Mouse (Mus musculus): ENCODE data around the gene Tbc1d14. TPM values are rescaled to one million over a fixed set of nuclear protein-coding genes. Genes with fewer than 3 reads are reported as not detected.

Gene Tbc1d14
- polyA plus RNA-seq, 1 experiment from 2014 or later = 49.9 TPM

DNA sequence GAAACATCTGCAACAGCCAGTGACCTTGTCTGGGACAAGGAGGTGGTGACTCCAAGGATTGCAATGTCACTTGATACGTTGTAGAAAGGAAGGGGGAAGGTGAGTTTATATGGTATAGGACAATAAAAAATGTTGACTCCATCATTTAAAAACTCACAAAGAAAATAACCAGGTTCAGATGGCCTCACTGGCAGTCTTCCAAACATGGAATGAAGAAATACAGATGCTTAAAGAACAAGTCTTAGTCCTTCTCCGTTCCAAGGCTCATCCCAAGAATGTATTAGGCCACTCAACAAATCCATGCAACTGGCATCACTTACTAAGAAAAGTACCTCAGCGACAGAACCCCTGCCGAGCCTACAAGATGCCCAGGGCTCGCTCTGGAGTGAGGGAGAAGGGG is 38.6 kb downstream of the Tbc1d14 start:
- WGBS = 58% methylated on average over 5 of the region's 5 CpGs
- Histone ChIP-seq H3K27me3 (ENCODE audit: control insufficient read depth, insufficient read depth, low read length) (no peaks in the 10 kb centered on the region), H3K4me1 (ENCODE audit: control insufficient read depth, insufficient read depth, low read length) (peaks cover 32% of the 10 kb centered on the region), H3K36me3 (ENCODE audit: control insufficient read depth, insufficient read depth, low read length) (no peaks in the 10 kb centered on the region), H3K9me3 (ENCODE audit: control insufficient read depth, low read length) (no peaks in the 10 kb centered on the region), H3K27ac (ENCODE audit: low read depth, low read length) (no peak overlapping the region), H3K4me2 (replicated peaks; ENCODE audit: low read depth, low read length) (no peak overlapping the region), H3K4me3 (ENCODE audit: low read length) (no peak overlapping the region), H3K9ac (ENCODE audit: low read depth, low read length) (no peak overlapping the region)
- no peak for ATAC-seq (ENCODE audit: low FRiP score, low TSS enrichment)

GRCm38 (mm10) chr5:36553886-36554285 is 39.2 kb downstream of the Tbc1d14 start:
- no peak for ATAC-seq (ENCODE audit: low FRiP score, low TSS enrichment)
- H3K27ac ChIP-seq (ENCODE audit: low read depth, low read length) = no peak overlapping the region

DNA sequence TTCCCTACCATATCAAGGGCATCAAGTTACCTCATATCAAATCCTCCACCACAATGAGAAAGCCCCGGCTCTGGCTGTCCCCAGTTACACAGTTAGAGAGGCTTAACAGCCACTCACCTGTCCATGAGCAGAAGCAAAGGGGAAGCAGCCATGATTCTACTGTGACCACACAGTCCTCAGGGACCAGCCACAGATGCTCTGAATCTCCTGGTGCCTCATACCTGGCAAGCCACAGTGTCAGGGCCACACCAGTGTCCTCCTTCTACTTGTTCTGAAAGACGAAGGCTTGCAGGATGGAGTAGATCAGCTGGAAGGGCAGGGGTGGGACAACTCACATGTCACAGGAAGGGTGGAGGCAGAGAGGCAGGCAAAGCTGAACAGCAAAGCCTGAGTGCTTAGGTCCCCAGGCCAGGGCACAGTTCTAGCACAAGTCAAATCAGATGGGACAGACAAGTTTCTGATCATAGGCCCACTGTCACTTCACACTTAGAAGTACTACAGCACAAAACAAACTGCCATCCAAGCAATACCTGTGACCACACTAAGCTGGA is 39.9 kb downstream of the Tbc1d14 start:
- ATAC-seq (ENCODE audit: low FRiP score, low TSS enrichment) = no peak
- no peak overlapping the region for H3K27ac ChIP-seq (ENCODE audit: low read depth, low read length)
- H3K36me3 ChIP-seq (ENCODE audit: control insufficient read depth, insufficient read depth, low read length) = no peaks in the 10 kb centered on the region
- no peak overlapping the region for H3K4me3 ChIP-seq (ENCODE audit: low read length)
- H3K9ac ChIP-seq (ENCODE audit: low read depth, low read length) = no peak overlapping the region
- WGBS = 56% methylated on average over 2 of the region's 2 CpGs
- no peaks in the 10 kb centered on the region for H3K27me3 ChIP-seq (ENCODE audit: control insufficient read depth, insufficient read depth, low read length)
- no peaks in the 10 kb centered on the region for H3K9me3 ChIP-seq (ENCODE audit: control insufficient read depth, low read length)
- peaks cover 23% of the 10 kb centered on the region for H3K4me1 ChIP-seq (ENCODE audit: control insufficient read depth, insufficient read depth, low read length)
- H3K4me2 ChIP-seq (replicated peaks; ENCODE audit: low read depth, low read length) = no peak overlapping the region

More at GRCm38 (mm10) chr5:36553886-36554285, 39.2 kb downstream of the Tbc1d14 start:
- Histone ChIP-seq H3K4me3 (ENCODE audit: low read length) (no peak overlapping the region), H3K36me3 (ENCODE audit: control insufficient read depth, insufficient read depth, low read length) (no peaks in the 10 kb centered on the region), H3K9ac (ENCODE audit: low read depth, low read length) (no peak overlapping the region), H3K9me3 (ENCODE audit: control insufficient read depth, low read length) (no peaks in the 10 kb centered on the region), H3K4me2 (replicated peaks; ENCODE audit: low read depth, low read length) (no peak overlapping the region), H3K27me3 (ENCODE audit: control insufficient read depth, insufficient read depth, low read length) (no peaks in the 10 kb centered on the region), H3K4me1 (ENCODE audit: control insufficient read depth, insufficient read depth, low read length) (peaks cover 27% of the 10 kb centered on the region)
- WGBS = 64% methylated on average over 4 of the region's 4 CpGs

DNA sequence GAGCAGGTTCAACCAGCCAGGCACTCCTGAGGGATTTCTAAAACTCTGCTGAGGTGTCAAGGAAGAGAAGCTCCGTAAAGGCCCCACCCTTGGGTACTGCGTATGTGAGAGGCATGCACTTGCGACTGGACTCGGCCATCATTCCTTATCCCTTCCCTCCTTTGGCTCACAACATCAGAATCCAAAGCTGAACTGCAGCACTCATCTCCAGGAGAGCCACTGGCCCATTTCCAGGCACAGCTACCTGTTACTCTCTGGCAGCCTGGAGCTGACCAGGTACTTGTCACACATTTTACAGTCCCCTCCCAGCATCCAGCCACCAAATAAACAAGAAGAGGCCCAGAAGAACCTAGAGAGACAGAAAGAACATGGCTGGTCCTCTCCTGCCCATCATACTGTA is 40.7 kb downstream of the Tbc1d14 start:
- no peak for ATAC-seq (ENCODE audit: low FRiP score, low TSS enrichment)
- Histone ChIP-seq H3K27ac (ENCODE audit: low read depth, low read length) (no peak overlapping the region), H3K9me3 (ENCODE audit: control insufficient read depth, low read length) (no peaks in the 10 kb centered on the region), H3K9ac (ENCODE audit: low read depth, low read length) (no peak overlapping the region), H3K27me3 (ENCODE audit: control insufficient read depth, insufficient read depth, low read length) (no peaks in the 10 kb centered on the region), H3K4me1 (ENCODE audit: control insufficient read depth, insufficient read depth, low read length) (peaks cover 19% of the 10 kb centered on the region), H3K4me2 (replicated peaks; ENCODE audit: low read depth, low read length) (no peak overlapping the region), H3K36me3 (ENCODE audit: control insufficient read depth, insufficient read depth, low read length) (no peaks in the 10 kb centered on the region), H3K4me3 (ENCODE audit: low read length) (no peak overlapping the region)
- WGBS = 98% methylated on average over 4 of the region's 4 CpGs

GRCm38 (mm10) chr5:36549243-36549642 is 43.8 kb downstream of the Tbc1d14 start:
- Histone ChIP-seq H3K9me3 (ENCODE audit: control insufficient read depth, low read length) (no peaks in the 10 kb centered on the region), H3K4me1 (ENCODE audit: control insufficient read depth, insufficient read depth, low read length) (peaks cover 10% of the 10 kb centered on the region), H3K9ac (ENCODE audit: low read depth, low read length) (no peak overlapping the region)

GRCm38 (mm10) chr5:36544765-36545164 is 48.3 kb downstream of the Tbc1d14 start:
- Histone ChIP-seq H3K9ac (ENCODE audit: low read depth, low read length) (no peak overlapping the region), H3K36me3 (ENCODE audit: control insufficient read depth, insufficient read depth, low read length) (no peaks in the 10 kb centered on the region), H3K4me1 (ENCODE audit: control insufficient read depth, insufficient read depth, low read length) (no peaks in the 10 kb centered on the region), H3K4me2 (replicated peaks; ENCODE audit: low read depth, low read length) (no peak overlapping the region), H3K4me3 (ENCODE audit: low read length) (no peak overlapping the region), H3K9me3 (ENCODE audit: control insufficient read depth, low read length) (no peaks in the 10 kb centered on the region), H3K27me3 (ENCODE audit: control insufficient read depth, insufficient read depth, low read length) (no peaks in the 10 kb centered on the region), H3K27ac (ENCODE audit: low read depth, low read length) (no peak overlapping the region)
- 96% methylated on average over 1 of the region's 1 CpGs for WGBS
- ATAC-seq (ENCODE audit: low FRiP score, low TSS enrichment) = no peak

More at GRCm38 (mm10) chr5:36549243-36549642, 43.8 kb downstream of the Tbc1d14 start:
- no peak overlapping the region for H3K4me3 ChIP-seq (ENCODE audit: low read length)
- no peak for ATAC-seq (ENCODE audit: low FRiP score, low TSS enrichment)
- H3K27ac ChIP-seq (ENCODE audit: low read depth, low read length) = no peak overlapping the region
- H3K27me3 ChIP-seq (ENCODE audit: control insufficient read depth, insufficient read depth, low read length) = no peaks in the 10 kb centered on the region
- no peaks in the 10 kb centered on the region for H3K36me3 ChIP-seq (ENCODE audit: control insufficient read depth, insufficient read depth, low read length)
- H3K4me2 ChIP-seq (replicated peaks; ENCODE audit: low read depth, low read length) = no peak overlapping the region
- 69% methylated on average over 6 of the region's 6 CpGs for WGBS

GRCm38 (mm10) chr5:36540928-36541327 is 52.1 kb downstream of the Tbc1d14 start:
- Histone ChIP-seq H3K4me1 (ENCODE audit: control insufficient read depth, insufficient read depth, low read length) (peaks cover under 1% of the 10 kb centered on the region; the same call in 1 of the 2 replicates), H3K9me3 (ENCODE audit: control insufficient read depth, low read length) (no peaks in the 10 kb centered on the region), H3K27ac (ENCODE audit: low read depth, low read length) (no peak overlapping the region), H3K27me3 (ENCODE audit: control insufficient read depth, insufficient read depth, low read length) (no peaks in the 10 kb centered on the region), H3K36me3 (ENCODE audit: control insufficient read depth, insufficient read depth, low read length) (peaks cover 4% of the 10 kb centered on the region; the same call in 1 of the 2 replicates), H3K4me3 (ENCODE audit: low read length) (no peak overlapping the region), H3K9ac (ENCODE audit: low read depth, low read length) (no peak overlapping the region), H3K4me2 (replicated peaks; ENCODE audit: low read depth, low read length) (no peak overlapping the region)
- 82% methylated on average over 2 of the region's 2 CpGs for WGBS
- ATAC-seq (ENCODE audit: low FRiP score, low TSS enrichment) = no peak

DNA sequence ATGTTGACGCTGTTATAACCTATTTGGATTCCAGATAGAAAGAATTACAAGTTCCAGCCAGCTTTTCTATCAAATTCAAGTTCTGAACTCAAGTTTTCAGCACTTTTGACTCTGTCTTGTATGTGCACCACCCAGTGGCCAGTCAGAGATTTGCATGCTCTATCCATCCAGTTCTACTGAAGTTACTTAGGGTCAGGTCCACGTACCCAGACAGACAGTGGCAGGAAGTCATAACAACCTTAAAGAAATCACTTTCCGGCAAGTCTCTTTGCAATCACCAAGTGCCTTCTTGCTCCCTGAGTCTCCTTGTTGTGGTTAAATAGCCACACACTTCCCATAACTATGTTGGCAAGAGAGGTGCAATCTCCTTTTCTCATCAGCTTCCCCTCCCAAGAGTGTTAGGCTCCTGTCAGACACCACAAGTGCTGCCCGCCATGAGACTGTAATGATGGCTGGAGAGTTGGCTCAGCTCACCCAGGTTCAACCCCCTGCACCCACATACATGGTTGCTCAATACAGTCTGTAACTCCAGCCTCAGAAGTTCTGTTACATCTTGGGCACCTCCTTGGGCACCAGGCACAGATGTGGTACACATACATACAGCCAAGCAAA is 54.4 kb downstream of the Tbc1d14 start:
- no peak overlapping the region for H3K4me3 ChIP-seq (ENCODE audit: low read length)
- H3K36me3 ChIP-seq (ENCODE audit: control insufficient read depth, insufficient read depth, low read length) = peaks cover 4% of the 10 kb centered on the region; the same call in 1 of the 2 replicates
- 38% methylated on average over 4 of the region's 4 CpGs for WGBS
- H3K4me2 ChIP-seq (replicated peaks; ENCODE audit: low read depth, low read length) = no peak overlapping the region
- H3K27me3 ChIP-seq (ENCODE audit: control insufficient read depth, insufficient read depth, low read length) = no peaks in the 10 kb centered on the region
- H3K9ac ChIP-seq (ENCODE audit: low read depth, low read length) = no peak overlapping the region
- no peak for ATAC-seq (ENCODE audit: low FRiP score, low TSS enrichment)
- peaks cover 4% of the 10 kb centered on the region; the same call in 1 of the 2 replicates for H3K4me1 ChIP-seq (ENCODE audit: control insufficient read depth, insufficient read depth, low read length)
- H3K9me3 ChIP-seq (ENCODE audit: control insufficient read depth, low read length) = no peaks in the 10 kb centered on the region
- H3K27ac ChIP-seq (ENCODE audit: low read depth, low read length) = no peak overlapping the region

DNA sequence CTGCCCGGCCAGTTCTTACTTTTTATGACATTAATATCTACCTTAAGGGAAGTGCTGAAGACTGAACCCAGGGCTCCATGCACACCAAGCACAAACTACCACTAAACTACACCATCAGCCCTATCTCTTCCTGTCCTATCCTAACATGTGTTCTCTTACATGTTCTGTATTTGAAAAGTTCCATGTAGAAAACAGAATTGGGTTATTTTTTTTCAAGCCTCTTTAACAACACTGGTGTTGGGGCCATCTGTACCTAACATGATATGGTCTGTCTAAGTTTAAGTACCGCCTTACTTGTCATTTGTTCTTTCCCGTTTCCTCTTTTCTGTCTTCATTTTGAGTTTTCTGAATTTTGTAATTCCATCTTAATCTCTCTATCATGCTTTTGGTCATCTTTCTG is 56.7 kb downstream of the Tbc1d14 start:
- no peak for ATAC-seq (ENCODE audit: low FRiP score, low TSS enrichment)
- Histone ChIP-seq H3K36me3 (ENCODE audit: control insufficient read depth, insufficient read depth, low read length) (peaks cover 4% of the 10 kb centered on the region; the same call in 1 of the 2 replicates), H3K9me3 (ENCODE audit: control insufficient read depth, low read length) (no peaks in the 10 kb centered on the region), H3K4me2 (replicated peaks; ENCODE audit: low read depth, low read length) (no peak overlapping the region), H3K4me1 (ENCODE audit: control insufficient read depth, insufficient read depth, low read length) (peaks cover 11% of the 10 kb centered on the region), H3K4me3 (ENCODE audit: low read length) (no peak overlapping the region), H3K27ac (ENCODE audit: low read depth, low read length) (no peak overlapping the region), H3K27me3 (ENCODE audit: control insufficient read depth, insufficient read depth, low read length) (no peaks in the 10 kb centered on the region), H3K9ac (ENCODE audit: low read depth, low read length) (no peak overlapping the region)
- WGBS = 91% methylated on average over 3 of the region's 3 CpGs

Data from kidney, embryonic 14.5 days (tissue).